In the genomic region with DNA sequence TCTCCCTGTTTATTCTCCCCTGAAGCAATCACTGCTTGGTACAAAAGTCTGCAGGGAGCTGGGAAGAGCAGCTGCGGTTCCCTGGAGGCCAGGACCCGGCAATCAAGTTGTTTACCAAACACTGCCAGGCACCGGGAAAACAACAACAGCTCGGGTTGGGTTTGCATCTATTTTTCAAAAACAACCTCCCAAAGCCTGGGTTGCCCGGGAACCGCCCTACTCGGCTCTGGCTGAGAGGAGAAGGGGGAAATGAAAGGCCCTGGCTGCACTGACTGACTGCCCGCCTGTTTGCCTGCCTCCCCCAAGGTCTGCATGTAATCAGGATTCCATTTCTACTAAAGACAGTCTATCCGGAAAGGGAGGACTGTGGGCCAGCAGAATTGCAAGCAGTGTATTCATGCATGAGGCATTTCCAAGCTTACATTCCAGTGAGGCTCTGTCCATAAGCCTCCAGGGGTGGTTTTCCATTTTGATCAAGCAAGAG, we compare ENCODE assay signal across 8 mouse cellular contexts.
DNase-seq lines count a peak whose midpoint lies in the region; ATAC-seq and TF ChIP-seq lines count a peak whose summit lies in the region.

No protein-coding gene starts in this region.

- H3K27me3 ChIP-seq in embryonic facial prominence, embryonic 15.5 days, result no peaks in the 10 kb centered on the region
- no peaks in the 10 kb centered on the region for H3K27me3 ChIP-seq in heart, postnatal 0 days (ENCODE audit: control insufficient read depth, insufficient read depth, low read length)
- H3K27me3 ChIP-seq in limb, embryonic 10.5 days (ENCODE audit: low read depth, poor library complexity, severe bottlenecking), result no peaks in the 10 kb centered on the region
- H3K27me3 ChIP-seq in midbrain, embryonic 16.5 days (ENCODE audit: control insufficient read depth, insufficient read depth, low read depth, low read length), result no peaks in the 10 kb centered on the region

- no peak for TF ChIP-seq EP300 in heart, postnatal 0 days (IDR thresholded peaks at IDR 0.05; ENCODE audit: low read depth)

- H3K9ac ChIP-seq in embryonic facial prominence, embryonic 15.5 days, result peak overlapping the region; percentile 0; the same call in 1 of the 2 replicates
- peak overlapping the region; percentile 42; the same call in 1 of the 2 replicates for H3K9ac ChIP-seq in heart, postnatal 0 days (replicated peaks; ENCODE audit: low read depth, low read length)
- H3K9ac ChIP-seq in midbrain, embryonic 16.5 days (ENCODE audit: low read depth, low read length), result no peak overlapping the region; the same call in 1 of the 2 replicates

- TF ChIP-seq CTCF in heart, postnatal 0 days (IDR thresholded peaks at IDR 0.05; ENCODE audit: low read depth), result no peak

- H3K27ac ChIP-seq in embryonic facial prominence, embryonic 15.5 days (replicated peaks), result peak overlapping the region; percentile 82
- peak overlapping the region; percentile 78 for H3K27ac ChIP-seq in heart, postnatal 0 days (ENCODE audit: low read depth)
- peak overlapping the region; percentile 75 for H3K27ac ChIP-seq in limb, embryonic 10.5 days
- peak overlapping the region; percentile 69 for H3K27ac ChIP-seq in midbrain, embryonic 16.5 days (ENCODE audit: low read length)

- 8% methylated on average over 9 of the region's 9 CpGs for WGBS in embryonic facial prominence, embryonic 15.5 days
- WGBS in heart, postnatal 0 days, result 8% methylated on average over 9 of the region's 9 CpGs
- 6% methylated on average over 9 of the region's 9 CpGs for WGBS in limb, embryonic 10.5 days
- 5% methylated on average over 9 of the region's 9 CpGs for WGBS in midbrain, embryonic 16.5 days

- ATAC-seq in embryonic facial prominence, embryonic 15.5 days (ENCODE audit: insufficient number of reproducible peaks, low FRiP score, low TSS enrichment, low read depth), result peak; percentile 51
- ATAC-seq in heart, postnatal 0 days (ENCODE audit: insufficient read depth, low read depth), result peak; percentile 50
- ATAC-seq in midbrain, embryonic 16.5 days, result peak; percentile 79; the same call in 1 of the 2 replicates
- no peak for ATAC-seq in megakaryocyte-erythroid progenitor cell, adult 5-6 weeks (replicated peaks; ENCODE audit: low FRiP score, low TSS enrichment, poor library complexity, severe bottlenecking)
- ATAC-seq in erythroblast, adult 5-6 weeks (replicated peaks; ENCODE audit: low FRiP score, poor library complexity, severe bottlenecking), result no peak

- peak overlapping the region; percentile 2; the same call in 1 of the 2 replicates for H3K4me2 ChIP-seq in embryonic facial prominence, embryonic 15.5 days (replicated peaks)
- peak overlapping the region; percentile 47 for H3K4me2 ChIP-seq in heart, postnatal 0 days (ENCODE audit: low read depth, low read length)
- peak overlapping the region; percentile 34 for H3K4me2 ChIP-seq in midbrain, embryonic 16.5 days (ENCODE audit: low read length)

- peak; percentile 48 for DNase-seq in retina, postnatal 1 day
- no peak for DNase-seq in retina, embryonic 14.5 days (ENCODE audit: low spot score)
- DNase-seq in heart, postnatal 0 days (ENCODE audit: low spot score), result peak; percentile 27
- DNase-seq in limb, embryonic 10.5 days (ENCODE audit: low spot score), result peak; percentile 51

- H3K4me1 ChIP-seq in embryonic facial prominence, embryonic 15.5 days, result peaks cover 33% of the 10 kb centered on the region
- H3K4me1 ChIP-seq in heart, postnatal 0 days (ENCODE audit: control insufficient read depth, insufficient read depth), result peaks cover 24% of the 10 kb centered on the region
- H3K4me1 ChIP-seq in limb, embryonic 10.5 days, result peaks cover 55% of the 10 kb centered on the region
- H3K4me1 ChIP-seq in midbrain, embryonic 16.5 days (ENCODE audit: control insufficient read depth, insufficient read depth, low read length), result peaks cover 19% of the 10 kb centered on the region

- no peaks in the 10 kb centered on the region for H3K36me3 ChIP-seq in embryonic facial prominence, embryonic 15.5 days
- H3K36me3 ChIP-seq in heart, postnatal 0 days (replicated peaks; ENCODE audit: control insufficient read depth, insufficient read depth, low read length), result no peaks in the 10 kb centered on the region
- peaks cover 3% of the 10 kb centered on the region; the same call in 1 of the 2 replicates for H3K36me3 ChIP-seq in limb, embryonic 10.5 days
- no peaks in the 10 kb centered on the region for H3K36me3 ChIP-seq in midbrain, embryonic 16.5 days (ENCODE audit: control insufficient read depth, insufficient read depth, low read length)

- H3K9me3 ChIP-seq in embryonic facial prominence, embryonic 15.5 days (replicated peaks), result no peaks in the 10 kb centered on the region
- no peaks in the 10 kb centered on the region for H3K9me3 ChIP-seq in heart, postnatal 0 days (replicated peaks; ENCODE audit: control insufficient read depth, low read length)
- H3K9me3 ChIP-seq in limb, embryonic 10.5 days (replicated peaks), result no peaks in the 10 kb centered on the region
- no peaks in the 10 kb centered on the region for H3K9me3 ChIP-seq in midbrain, embryonic 16.5 days (replicated peaks; ENCODE audit: control insufficient read depth, low read length, poor library complexity, severe bottlenecking)

- H3K4me3 ChIP-seq in embryonic facial prominence, embryonic 15.5 days (replicated peaks), result no peak overlapping the region
- no peak overlapping the region for H3K4me3 ChIP-seq in heart, postnatal 0 days (ENCODE audit: low read depth, low read length)
- H3K4me3 ChIP-seq in limb, embryonic 10.5 days, result no peak overlapping the region; the same call in 1 of the 2 replicates
- H3K4me3 ChIP-seq in midbrain, embryonic 16.5 days (ENCODE audit: low read depth, low read length), result no peak overlapping the region

Comparison
In these comparisons a context has a peak if more than half of its experiments do, and no peak if none do; other contexts are left out.
1. ATAC-seq: peak in embryonic facial prominence, embryonic 15.5 days (single experiment), heart, postnatal 0 days (single experiment) and midbrain, embryonic 16.5 days (single experiment); none in megakaryocyte-erythroid progenitor cell, adult 5-6 weeks (single experiment) and erythroblast, adult 5-6 weeks (single experiment).
2. Peak in every context shown above with its lines, with median percentiles within 50 percentile points of each other: H3K27ac ChIP-seq and H3K4me2 ChIP-seq.